Mouse (Mus musculus): ENCODE measurements around the gene Commd9. TPM values are rescaled to one million over a fixed set of nuclear protein-coding genes. Genes with fewer than 3 reads are reported as not detected.

The Commd9 gene
- polyA plus RNA-seq, 1 experiment from 2014 or later, result 21.7 TPM

DNA sequence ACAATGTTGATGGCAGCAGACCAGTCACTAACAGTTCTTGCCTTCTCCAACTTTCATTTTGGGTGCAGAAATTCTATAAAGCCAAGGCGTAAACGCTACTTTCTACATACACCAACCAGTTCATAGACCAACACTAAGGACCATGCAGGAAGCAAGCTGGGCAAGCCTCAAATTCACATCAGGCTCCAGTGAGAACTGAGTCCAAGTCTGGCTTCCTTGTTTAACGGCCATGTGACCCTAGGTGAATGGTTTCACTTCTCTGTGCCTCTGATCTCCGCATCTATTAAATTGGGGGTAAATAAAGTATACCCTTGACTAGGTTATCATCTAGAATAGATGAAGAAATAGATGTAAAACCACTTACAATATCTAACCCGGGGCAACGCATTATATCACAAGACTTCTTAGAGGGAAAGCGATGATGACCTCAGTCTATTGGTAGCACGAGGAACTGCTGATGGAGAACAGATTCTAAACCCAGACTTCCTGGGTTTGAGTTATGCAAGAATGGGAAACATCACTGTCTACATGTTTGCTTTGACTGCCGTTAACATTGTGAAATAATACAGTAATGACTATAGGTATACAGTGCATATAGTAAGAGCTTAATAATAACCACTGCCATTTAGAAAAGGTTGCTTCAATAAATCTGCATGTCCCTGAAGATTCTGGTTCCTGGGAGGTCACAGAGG lies 4.4 kb upstream of the Commd9 start:
- ATAC-seq (ENCODE audit: low read depth), result no peak
- no peaks in the 10 kb centered on the region for H3K36me3 ChIP-seq (ENCODE audit: control insufficient read depth, insufficient read depth)
- H3K9ac ChIP-seq (ENCODE audit: low read depth, low read length), result no peak overlapping the region
- H3K4me1 ChIP-seq (ENCODE audit: control insufficient read depth, low read depth, low read length), result peaks cover 2% of the 10 kb centered on the region
- no peaks in the 10 kb centered on the region for H3K9me3 ChIP-seq (replicated peaks; ENCODE audit: control insufficient read depth, low read length)
- H3K4me3 ChIP-seq (ENCODE audit: low read depth, low read length), result no peak overlapping the region
- no peaks in the 10 kb centered on the region for H3K27me3 ChIP-seq (ENCODE audit: control insufficient read depth, insufficient read depth, low read depth, low read length)
- 59% methylated on average over 9 of the region's 9 CpGs for WGBS (ENCODE audit: insufficient replicate concordance)
- H3K27ac ChIP-seq (ENCODE audit: low read length), result no peak overlapping the region
- H3K4me2 ChIP-seq (ENCODE audit: low read depth, low read length), result no peak overlapping the region

- Histone ChIP-seq H3K9ac (ENCODE audit: low read depth, low read length) (no peak within 1 kb of the TSS), H3K9me3 (replicated peaks; ENCODE audit: control insufficient read depth, low read length) (no peaks in the 10 kb centered on the region), H3K27me3 (ENCODE audit: control insufficient read depth, insufficient read depth, low read depth, low read length) (no peaks in the 10 kb centered on the region), H3K4me2 (ENCODE audit: low read depth, low read length) (no peak within 1 kb of the TSS), H3K4me3 (ENCODE audit: low read depth, low read length) (no peak within 1 kb of the TSS), H3K36me3 (ENCODE audit: control insufficient read depth, insufficient read depth) (no peaks in the 10 kb centered on the region), H3K4me1 (ENCODE audit: control insufficient read depth, low read depth, low read length) (peaks cover 8% of the 10 kb centered on the region), H3K27ac (ENCODE audit: low read length) (no peak within 1 kb of the TSS)
- no peak for ATAC-seq (ENCODE audit: low read depth)
- WGBS (ENCODE audit: insufficient replicate concordance), result 44% methylated on average over 3 of the region's 3 CpGs
Observed at GRCm38 (mm10) chr2:101882998-101883397, 3.0 kb upstream of the Commd9 start, which contains the start of gene Prr5l. Prr5l (minus strand) TSS chr2:101883027.

DNA sequence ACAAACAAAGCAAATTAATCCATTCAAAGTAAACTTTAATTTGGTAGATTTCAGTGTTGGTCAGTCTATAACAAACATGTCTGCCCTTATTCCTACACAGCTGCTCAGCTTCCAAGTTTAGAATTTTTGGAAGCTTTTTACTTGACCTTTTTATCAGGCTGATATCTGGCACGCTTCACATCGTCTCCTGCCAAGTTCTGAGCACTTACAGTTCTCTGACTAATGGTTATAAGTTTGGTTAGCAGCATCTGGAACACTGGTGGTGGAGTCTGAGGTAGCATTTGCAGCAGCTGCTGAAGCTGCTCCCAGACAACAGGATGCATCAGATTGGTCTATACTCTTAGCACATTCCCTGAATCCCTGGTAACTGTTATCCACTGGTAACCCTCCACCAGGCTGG lies 1.8 kb upstream of the Commd9 start:
- H3K27me3 ChIP-seq (ENCODE audit: control insufficient read depth, insufficient read depth, low read depth, low read length), result no peaks in the 10 kb centered on the region
- no peak for ATAC-seq (ENCODE audit: low read depth)
- WGBS (ENCODE audit: insufficient replicate concordance), result 60% methylated on average over 2 of the region's 2 CpGs

DNA sequence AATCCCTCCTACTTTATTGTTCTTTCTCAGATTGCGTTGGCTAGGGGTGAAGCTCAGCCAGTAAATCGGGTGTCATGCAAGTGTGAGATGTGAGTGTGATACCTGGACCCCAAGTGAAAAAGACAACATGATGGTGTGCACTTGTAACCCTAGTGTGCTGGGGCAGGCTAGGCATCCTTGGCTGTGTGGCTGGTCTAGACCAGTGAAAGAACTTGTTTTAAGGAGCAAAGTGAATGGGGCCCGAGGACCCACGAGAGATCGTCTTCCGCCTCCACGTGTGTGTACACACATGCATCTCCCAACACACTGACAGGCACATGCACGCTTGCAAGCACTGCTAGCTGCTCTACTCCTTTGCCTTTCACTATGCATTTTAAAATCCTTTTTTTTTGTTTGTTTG lies 2.8 kb downstream of the Commd9 start:
- WGBS (ENCODE audit: insufficient replicate concordance), result 82% methylated on average over 8 of the region's 8 CpGs
- Histone ChIP-seq H3K4me1 (ENCODE audit: control insufficient read depth, low read depth, low read length) (peaks cover 8% of the 10 kb centered on the region), H3K27me3 (ENCODE audit: control insufficient read depth, insufficient read depth, low read depth, low read length) (no peaks in the 10 kb centered on the region), H3K36me3 (ENCODE audit: control insufficient read depth, insufficient read depth) (no peaks in the 10 kb centered on the region), H3K4me2 (ENCODE audit: low read depth, low read length) (no peak overlapping the region), H3K27ac (ENCODE audit: low read length) (no peak overlapping the region), H3K9me3 (replicated peaks; ENCODE audit: control insufficient read depth, low read length) (no peaks in the 10 kb centered on the region), H3K9ac (ENCODE audit: low read depth, low read length) (no peak overlapping the region), H3K4me3 (ENCODE audit: low read depth, low read length) (no peak overlapping the region)
- ATAC-seq (ENCODE audit: low read depth), result no peak

More for the DNA sequence above, 1.8 kb upstream of the Commd9 start:
- Histone ChIP-seq H3K9me3 (replicated peaks; ENCODE audit: control insufficient read depth, low read length) (no peaks in the 10 kb centered on the region), H3K4me2 (ENCODE audit: low read depth, low read length) (no peak overlapping the region), H3K4me3 (ENCODE audit: low read depth, low read length) (no peak overlapping the region), H3K9ac (ENCODE audit: low read depth, low read length) (no peak overlapping the region), H3K27ac (ENCODE audit: low read length) (no peak overlapping the region), H3K36me3 (ENCODE audit: control insufficient read depth, insufficient read depth) (no peaks in the 10 kb centered on the region), H3K4me1 (ENCODE audit: control insufficient read depth, low read depth, low read length) (peaks cover 8% of the 10 kb centered on the region)

GRCm38 (mm10) chr2:101891143-101891542 lies 5.1 kb downstream of the Commd9 start:
- Histone ChIP-seq H3K27me3 (ENCODE audit: control insufficient read depth, insufficient read depth, low read depth, low read length) (no peaks in the 10 kb centered on the region), H3K9me3 (replicated peaks; ENCODE audit: control insufficient read depth, low read length) (no peaks in the 10 kb centered on the region), H3K36me3 (ENCODE audit: control insufficient read depth, insufficient read depth) (no peaks in the 10 kb centered on the region), H3K4me1 (ENCODE audit: control insufficient read depth, low read depth, low read length) (peaks cover 8% of the 10 kb centered on the region), H3K4me3 (ENCODE audit: low read depth, low read length) (no peak overlapping the region), H3K27ac (ENCODE audit: low read length) (no peak overlapping the region), H3K4me2 (ENCODE audit: low read depth, low read length) (no peak overlapping the region), H3K9ac (ENCODE audit: low read depth, low read length) (no peak overlapping the region)
- WGBS (ENCODE audit: insufficient replicate concordance), result 37% methylated on average over 7 of the region's 7 CpGs
- no peak for ATAC-seq (ENCODE audit: low read depth)

DNA sequence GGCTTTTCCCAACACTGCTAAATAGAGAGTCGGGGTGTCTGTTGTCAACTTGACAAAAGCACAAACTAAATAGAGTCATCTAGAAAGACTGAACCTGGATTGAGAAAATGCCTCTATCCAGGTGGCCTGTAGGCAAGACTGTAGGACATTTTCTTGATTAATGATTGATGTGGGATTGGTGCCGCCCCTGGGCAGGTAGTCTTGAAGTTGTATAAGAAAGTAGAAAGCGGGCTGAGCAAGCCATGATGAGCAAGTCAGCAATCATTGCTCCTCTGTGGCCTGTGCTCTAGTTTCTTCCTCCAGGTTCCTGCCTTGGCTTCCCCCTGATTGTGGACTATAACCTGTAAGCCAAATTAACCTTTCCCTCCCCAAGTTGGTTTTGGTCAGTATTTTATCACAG lies 8.1 kb downstream of the Commd9 start:
- no peak for ATAC-seq (ENCODE audit: low read depth)
- Histone ChIP-seq H3K9ac (ENCODE audit: low read depth, low read length) (no peak overlapping the region), H3K4me1 (ENCODE audit: control insufficient read depth, low read depth, low read length) (no peaks in the 10 kb centered on the region), H3K9me3 (replicated peaks; ENCODE audit: control insufficient read depth, low read length) (no peaks in the 10 kb centered on the region), H3K27ac (ENCODE audit: low read length) (no peak overlapping the region), H3K36me3 (ENCODE audit: control insufficient read depth, insufficient read depth) (no peaks in the 10 kb centered on the region), H3K4me3 (ENCODE audit: low read depth, low read length) (no peak overlapping the region), H3K27me3 (ENCODE audit: control insufficient read depth, insufficient read depth, low read depth, low read length) (no peaks in the 10 kb centered on the region), H3K4me2 (ENCODE audit: low read depth, low read length) (no peak overlapping the region)
- 78% methylated on average over 3 of the region's 3 CpGs for whole genome bisulfite sequencing (ENCODE audit: insufficient replicate concordance)

GRCm38 (mm10) chr2:101896425-101897204 lies 10.6 kb downstream of the Commd9 start:
- Histone ChIP-seq H3K9me3 (replicated peaks; ENCODE audit: control insufficient read depth, low read length) (no peaks in the 10 kb centered on the region), H3K4me1 (ENCODE audit: control insufficient read depth, low read depth, low read length) (no peaks in the 10 kb centered on the region), H3K4me3 (ENCODE audit: low read depth, low read length) (no peak overlapping the region), H3K27ac (ENCODE audit: low read length) (no peak overlapping the region), H3K4me2 (ENCODE audit: low read depth, low read length) (no peak overlapping the region), H3K36me3 (ENCODE audit: control insufficient read depth, insufficient read depth) (no peaks in the 10 kb centered on the region), H3K9ac (ENCODE audit: low read depth, low read length) (no peak overlapping the region), H3K27me3 (ENCODE audit: control insufficient read depth, insufficient read depth, low read depth, low read length) (no peaks in the 10 kb centered on the region)
- WGBS (ENCODE audit: insufficient replicate concordance), result 68% methylated on average over 10 of the region's 10 CpGs
- no peak for ATAC-seq (ENCODE audit: low read depth)

DNA sequence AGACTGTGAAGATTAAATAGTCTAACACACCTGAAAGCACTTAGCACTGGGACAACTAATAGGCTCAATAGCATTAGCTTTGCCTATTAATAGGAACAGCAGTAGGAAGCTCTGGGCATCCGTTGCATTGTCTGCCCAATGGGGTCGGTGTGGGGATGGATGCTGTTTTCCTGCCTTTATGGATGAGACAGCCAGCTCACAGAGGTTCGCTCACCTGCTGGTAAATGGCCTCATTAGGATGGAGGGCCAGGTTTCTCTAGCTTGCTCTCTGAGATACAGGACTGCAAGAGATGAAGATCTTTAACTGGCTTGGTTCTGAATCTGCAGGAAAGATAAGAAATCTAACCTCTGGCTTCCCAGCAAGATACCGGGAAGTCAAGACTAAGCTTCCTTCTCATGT lies 16.1 kb downstream of the Commd9 start:
- 76% methylated on average over 4 of the region's 4 CpGs for WGBS (ENCODE audit: insufficient replicate concordance)
- no peaks in the 10 kb centered on the region for H3K36me3 ChIP-seq (ENCODE audit: control insufficient read depth, insufficient read depth)
- H3K27ac ChIP-seq (ENCODE audit: low read length), result no peak overlapping the region
- no peaks in the 10 kb centered on the region for H3K9me3 ChIP-seq (replicated peaks; ENCODE audit: control insufficient read depth, low read length)
- H3K4me3 ChIP-seq (ENCODE audit: low read depth, low read length), result no peak overlapping the region
- no peaks in the 10 kb centered on the region for H3K27me3 ChIP-seq (ENCODE audit: control insufficient read depth, insufficient read depth, low read depth, low read length)
- H3K9ac ChIP-seq (ENCODE audit: low read depth, low read length), result no peak overlapping the region
- no peak for ATAC-seq (ENCODE audit: low read depth)
- no peaks in the 10 kb centered on the region for H3K4me1 ChIP-seq (ENCODE audit: control insufficient read depth, low read depth, low read length)
- no peak overlapping the region for H3K4me2 ChIP-seq (ENCODE audit: low read depth, low read length)

Data from liver, embryonic 16.5 days (tissue).